Mouse (Mus musculus) hindbrain, embryonic 12.5 days (tissue): ENCODE data around the gene Lin54. TPM values are rescaled to one million over a fixed set of nuclear protein-coding genes. Genes with fewer than 3 reads are reported as not detected.

Experiments
- ATAC-seq: fragments of 200-750 bp; cut with Nextera tagmentation; 2 replicates; pipeline ENCODE4 v1.8.0; 2017; ENCODE audit warnings: moderate TSS enrichment; ENCODE audit not compliant: low FRiP score
- H3K27ac ChIP-seq: fragments of 300-500 bp; sonication (generic); 2 replicates; pipeline ENCODE4 v1.5.1; 2016; ENCODE audit warnings: mild to moderate bottlenecking
- H3K27me3 ChIP-seq: fragments of 300-500 bp; sonication (generic); 2 replicates; pipeline ENCODE4 v1.6.1; 2016; ENCODE audit warnings: mild to moderate bottlenecking
- H3K36me3 ChIP-seq: fragments of 300-500 bp; sonication (generic); 2 replicates; pipeline ENCODE4 v1.6.1; 2016; ENCODE audit warnings: mild to moderate bottlenecking
- H3K4me1 ChIP-seq: fragments of 300-500 bp; sonication (generic); 2 replicates; pipeline ENCODE4 v1.6.1; 2016
- H3K4me2 ChIP-seq: fragments of 300-500 bp; sonication (generic); replicated peaks from 2 replicates; pipeline ENCODE4 v1.6.1; 2016; ENCODE audit warnings: mild to moderate bottlenecking
- H3K4me3 ChIP-seq: fragments of 300-500 bp; sonication (generic); 2 replicates; pipeline ENCODE4 v1.5.1; 2016; ENCODE audit warnings: mild to moderate bottlenecking
- H3K9ac ChIP-seq: fragments of 300-500 bp; sonication (generic); 2 replicates; pipeline ENCODE4 v1.6.1; 2016; ENCODE audit warnings: mild to moderate bottlenecking, moderate library complexity
- H3K9me3 ChIP-seq: fragments of 300-500 bp; sonication (generic); replicated peaks from 2 replicates; pipeline ENCODE4 v1.6.1; 2016; ENCODE audit warnings: mild to moderate bottlenecking
- WGBS: fragments of 180-500 bp; shearing (Covaris S2); methylation state at CpG from one replicate; pipeline ENCODE4 v1.1.7; 2016; 5-methylcytosine and 5-hydroxymethylcytosine counted together
- polyA plus RNA-seq: library from polyadenylated mRNA; unstranded; fragments of >200 nt; fragmentation: Nextera tagmentation; extraction: Ambion mirVana; gene quantifications from 2 replicates; pipeline ENCODE4 v1.2.1, GENCODE M21; 2016

The Lin54 gene
- 14.1 and 14.4 TPM in 2 replicates for polyA plus RNA-seq

DNA sequence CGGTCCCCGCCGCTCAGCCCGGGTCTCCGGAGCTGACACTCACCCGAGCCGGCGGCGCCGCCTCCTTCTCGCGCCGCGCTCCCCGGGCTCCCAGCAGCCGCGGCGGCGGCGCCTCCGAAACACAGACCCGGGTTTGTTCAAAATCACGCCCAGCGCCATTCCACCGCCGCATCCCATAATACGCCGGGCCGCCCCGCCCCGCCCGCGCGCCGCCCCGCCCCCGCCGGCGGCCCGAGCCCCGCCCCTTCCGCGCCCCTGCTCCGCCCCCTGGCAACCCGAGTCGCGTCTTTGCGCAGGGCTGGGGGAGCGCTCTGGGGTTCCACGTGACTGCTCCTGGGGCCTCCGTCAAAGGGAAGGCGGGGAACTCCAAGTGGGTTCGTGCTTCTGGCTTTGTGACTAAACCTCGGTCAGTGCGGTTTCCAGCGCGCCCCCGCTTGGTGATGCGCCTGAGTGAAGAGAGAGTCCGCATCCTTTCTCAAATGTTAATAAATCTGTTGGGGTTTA, at the start of gene Lin54:
Lin54 (minus strand) TSS at position 182 of the 504 bp plus-strand sequence.
- Histone ChIP-seq H3K4me2 (peak within 1 kb of the TSS; percentile 76), H3K9me3 (no peaks in the 10 kb centered on the region), H3K27me3 (no peaks in the 10 kb centered on the region), H3K4me3 (peak within 1 kb of the TSS; percentile 79), H3K9ac (peak within 1 kb of the TSS; percentile 61), H3K36me3 (no peaks in the 10 kb centered on the region), H3K4me1 (peaks cover 19% of the 10 kb centered on the region), H3K27ac (peak within 1 kb of the TSS; percentile 72)
- WGBS, result 2% methylated on average over 55 of the region's 60 CpGs
- peak; percentile 94 for ATAC-seq

- Histone ChIP-seq H3K4me1 (no peaks in the 10 kb centered on the region), H3K9ac (no peak overlapping the region), H3K4me2 (no peak overlapping the region), H3K27ac (no peak overlapping the region), H3K4me3 (no peak overlapping the region), H3K36me3 (peaks cover 45% of the 10 kb centered on the region), H3K27me3 (no peaks in the 10 kb centered on the region), H3K9me3 (no peaks in the 10 kb centered on the region)
- 95% methylated on average over 1 of the region's 1 CpGs for WGBS
- no peak for ATAC-seq
These were observed 49.7 kb upstream of the Lin54 start for GRCm38 (mm10) chr5:100550151-100550550.

DNA sequence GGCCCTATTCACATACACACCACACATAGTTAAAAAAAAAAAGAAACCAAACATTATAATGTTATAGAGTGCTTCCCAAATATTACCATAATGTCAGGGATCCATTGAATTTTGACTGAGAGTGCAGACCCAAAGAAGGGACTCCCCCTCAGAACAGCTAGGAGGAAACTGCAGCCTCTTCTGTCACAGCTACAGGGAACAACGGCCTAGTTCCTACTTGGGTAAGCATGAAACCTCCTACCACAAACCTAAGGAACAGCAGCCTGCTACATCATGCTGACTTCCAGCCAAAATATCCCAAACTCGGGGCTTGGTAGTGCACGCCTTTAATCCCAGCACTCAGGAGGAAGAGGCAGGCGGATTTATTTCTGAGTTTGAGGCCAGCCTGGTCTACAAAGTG, 48.9 kb upstream of the Lin54 start:
- H3K9ac ChIP-seq, result no peak overlapping the region
- no peak overlapping the region for H3K27ac ChIP-seq
- H3K4me3 ChIP-seq, result no peak overlapping the region
- no peak for ATAC-seq
- no peaks in the 10 kb centered on the region for H3K27me3 ChIP-seq
- peaks cover 52% of the 10 kb centered on the region for H3K36me3 ChIP-seq
- H3K4me1 ChIP-seq, result no peaks in the 10 kb centered on the region
- 96% methylated on average over 4 of the region's 4 CpGs for WGBS
- H3K9me3 ChIP-seq, result no peaks in the 10 kb centered on the region
- H3K4me2 ChIP-seq, result no peak overlapping the region

GRCm38 (mm10) chr5:100548236-100548635, 47.8 kb upstream of the Lin54 start:
- Histone ChIP-seq H3K27ac (no peak overlapping the region), H3K4me2 (no peak overlapping the region), H3K9ac (no peak overlapping the region), H3K27me3 (no peaks in the 10 kb centered on the region), H3K4me3 (no peak overlapping the region), H3K9me3 (no peaks in the 10 kb centered on the region), H3K4me1 (no peaks in the 10 kb centered on the region), H3K36me3 (peaks cover 59% of the 10 kb centered on the region)
- ATAC-seq, result no peak
- 98% methylated on average over 2 of the region's 2 CpGs for WGBS

DNA sequence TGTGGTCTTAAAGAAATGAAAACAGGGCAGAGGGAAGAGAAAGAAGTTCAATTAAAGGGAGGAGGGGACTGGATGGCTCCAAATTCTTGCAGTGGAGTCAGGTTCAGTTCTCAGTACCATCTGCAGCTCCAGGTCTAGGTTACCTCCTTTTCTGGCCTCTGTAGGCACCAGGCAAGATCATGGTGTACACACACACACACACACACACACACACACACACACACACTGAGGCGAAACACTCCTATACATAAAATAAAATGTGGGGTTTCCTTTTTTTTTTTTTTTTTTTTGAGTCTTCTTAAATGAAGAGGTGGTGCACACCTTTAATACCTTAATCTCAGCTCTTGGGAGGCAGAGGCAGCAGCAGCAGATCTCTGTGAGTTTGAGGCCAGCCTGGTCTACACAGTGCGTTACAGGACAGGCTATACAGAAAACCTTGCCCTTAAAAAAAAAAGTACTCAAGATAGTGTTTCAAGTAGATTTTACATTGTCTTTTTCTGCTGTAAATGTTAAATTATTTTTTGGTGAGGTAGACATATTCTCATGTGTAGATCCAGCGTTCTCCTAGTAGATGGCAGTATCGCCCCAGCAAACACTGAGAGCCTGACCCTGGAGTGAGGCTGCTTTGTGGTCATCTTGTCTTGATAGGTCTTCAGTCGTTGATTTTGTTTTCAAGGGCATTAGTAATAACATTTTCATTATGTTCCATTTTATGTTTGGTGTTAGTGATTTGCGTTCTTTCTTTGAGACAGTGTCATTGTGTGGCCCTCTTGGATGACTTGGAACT, 46.0 kb upstream of the Lin54 start:
- H3K4me3 ChIP-seq, result no peak overlapping the region
- H3K9ac ChIP-seq, result no peak overlapping the region
- H3K27ac ChIP-seq, result no peak overlapping the region
- no peak for ATAC-seq
- H3K4me2 ChIP-seq, result no peak overlapping the region
- H3K4me1 ChIP-seq, result no peaks in the 10 kb centered on the region
- H3K36me3 ChIP-seq, result peaks cover 75% of the 10 kb centered on the region
- no peaks in the 10 kb centered on the region for H3K27me3 ChIP-seq
- H3K9me3 ChIP-seq, result no peaks in the 10 kb centered on the region
- WGBS, result 96% methylated on average over 6 of the region's 6 CpGs

DNA sequence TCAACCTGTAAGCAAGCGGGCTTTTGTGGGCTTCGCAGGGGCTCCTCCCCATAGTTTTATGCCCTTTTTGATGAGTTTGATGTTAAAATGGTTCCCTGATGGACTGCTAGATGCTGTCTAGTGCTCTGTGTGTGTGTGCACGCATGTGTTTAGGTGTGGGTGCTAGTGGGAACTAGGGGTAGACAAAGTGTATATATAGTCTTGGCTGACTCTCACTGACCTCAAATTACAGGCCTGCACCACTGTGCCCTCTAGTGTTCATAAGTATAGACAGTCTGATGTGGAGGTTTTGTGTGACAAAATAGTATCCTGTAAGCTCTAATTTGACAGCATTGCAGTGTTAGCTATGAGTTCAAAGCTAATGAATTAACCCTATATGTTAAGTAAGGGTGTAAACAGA, 36.2 kb upstream of the Lin54 start:
- Histone ChIP-seq H3K36me3 (peaks cover 57% of the 10 kb centered on the region), H3K27ac (no peak overlapping the region), H3K4me2 (no peak overlapping the region), H3K9me3 (no peaks in the 10 kb centered on the region), H3K27me3 (no peaks in the 10 kb centered on the region), H3K9ac (no peak overlapping the region), H3K4me1 (no peaks in the 10 kb centered on the region), H3K4me3 (no peak overlapping the region)
- no peak for ATAC-seq
- 88% methylated on average over 3 of the region's 3 CpGs for WGBS

- no peaks in the 10 kb centered on the region for H3K27me3 ChIP-seq
- H3K4me3 ChIP-seq, result no peak overlapping the region
- H3K9me3 ChIP-seq, result no peaks in the 10 kb centered on the region
- H3K9ac ChIP-seq, result no peak overlapping the region
- no peaks in the 10 kb centered on the region for H3K4me1 ChIP-seq
- peaks cover 59% of the 10 kb centered on the region for H3K36me3 ChIP-seq
- ATAC-seq, result no peak
- no peak overlapping the region for H3K27ac ChIP-seq
- WGBS, result 89% methylated on average over 7 of the region's 7 CpGs
- no peak overlapping the region for H3K4me2 ChIP-seq
These were observed 35.4 kb upstream of the Lin54 start for GRCm38 (mm10) chr5:100535826-100536225.

DNA sequence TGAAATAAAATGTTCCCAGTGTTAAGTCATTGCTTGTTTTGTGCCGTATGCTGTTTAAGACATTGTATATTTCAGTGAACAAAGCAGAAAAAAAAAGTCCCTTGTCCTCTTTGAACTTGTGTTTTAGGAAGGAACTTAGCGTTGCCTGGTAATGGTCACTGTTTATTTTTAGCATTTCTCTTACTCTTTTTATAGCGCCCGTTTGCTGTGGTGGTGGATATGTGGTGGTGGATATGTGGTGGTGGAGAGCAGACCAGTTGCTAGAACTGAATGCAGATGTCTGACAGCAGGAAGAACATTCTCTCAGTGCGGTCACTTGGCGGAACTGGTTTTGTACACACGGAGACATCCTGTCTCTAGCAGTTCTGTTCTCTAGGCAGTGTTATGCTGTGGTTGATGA, 25.7 kb upstream of the Lin54 start:
- Histone ChIP-seq H3K9me3 (no peaks in the 10 kb centered on the region), H3K36me3 (peaks cover 37% of the 10 kb centered on the region), H3K9ac (no peak overlapping the region), H3K4me3 (no peak overlapping the region), H3K4me1 (no peaks in the 10 kb centered on the region), H3K27ac (no peak overlapping the region), H3K4me2 (no peak overlapping the region), H3K27me3 (no peaks in the 10 kb centered on the region)
- WGBS, result 95% methylated on average over 7 of the region's 7 CpGs
- no peak for ATAC-seq

DNA sequence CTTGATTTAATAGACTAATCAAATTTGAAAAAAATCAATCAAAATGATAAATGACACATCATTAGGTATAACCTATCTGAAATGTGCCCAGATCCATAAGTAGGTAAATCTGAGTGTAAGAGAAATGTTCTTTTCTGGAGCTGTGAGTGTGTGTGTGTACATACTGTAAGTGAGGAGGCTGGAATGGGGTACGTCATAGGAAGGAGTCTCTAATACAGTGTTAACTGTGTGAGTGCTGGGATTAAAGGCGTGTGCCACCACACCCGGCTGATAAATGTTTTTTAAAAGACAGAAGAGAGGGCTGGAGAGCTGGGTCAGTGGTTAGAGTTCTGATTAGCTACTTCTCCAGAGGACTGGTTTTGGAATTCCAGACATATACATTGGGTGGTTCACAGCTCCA, 25.2 kb upstream of the Lin54 start:
- Histone ChIP-seq H3K4me3 (no peak overlapping the region), H3K27ac (no peak overlapping the region), H3K4me2 (no peak overlapping the region), H3K9me3 (no peaks in the 10 kb centered on the region), H3K4me1 (no peaks in the 10 kb centered on the region), H3K27me3 (no peaks in the 10 kb centered on the region), H3K9ac (no peak overlapping the region), H3K36me3 (peaks cover 32% of the 10 kb centered on the region)
- ATAC-seq, result no peak
- WGBS, result 87% methylated on average over 3 of the region's 3 CpGs

DNA sequence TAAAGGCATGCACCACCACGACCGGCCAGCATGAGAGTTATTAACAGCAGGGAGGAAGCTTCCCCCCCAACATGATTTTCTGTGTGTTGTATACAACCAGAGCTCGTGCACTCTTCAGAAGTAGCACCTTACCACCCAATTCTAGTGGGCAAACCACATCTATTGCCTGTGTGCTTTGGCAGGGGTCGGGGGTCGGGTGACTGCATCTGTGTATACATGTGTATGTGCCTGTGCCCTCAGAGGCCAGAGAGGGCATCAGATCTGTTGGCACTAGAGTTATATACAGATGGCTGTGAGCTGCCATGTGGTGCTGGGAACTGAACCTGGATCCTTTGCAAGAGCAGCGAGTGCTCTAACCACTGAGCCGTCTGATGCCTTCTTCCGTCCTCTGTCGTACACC, 24.5 kb upstream of the Lin54 start:
- no peak overlapping the region for H3K4me3 ChIP-seq
- H3K9me3 ChIP-seq, result no peaks in the 10 kb centered on the region
- 97% methylated on average over 9 of the region's 9 CpGs for WGBS
- H3K36me3 ChIP-seq, result peaks cover 25% of the 10 kb centered on the region
- H3K9ac ChIP-seq, result no peak overlapping the region
- H3K4me2 ChIP-seq, result no peak overlapping the region
- no peak overlapping the region for H3K27ac ChIP-seq
- peaks cover 3% of the 10 kb centered on the region for H3K4me1 ChIP-seq
- no peaks in the 10 kb centered on the region for H3K27me3 ChIP-seq
- no peak for ATAC-seq

GRCm38 (mm10) chr5:100523331-100523730, 22.9 kb upstream of the Lin54 start:
- Histone ChIP-seq H3K9me3 (no peaks in the 10 kb centered on the region), H3K36me3 (peaks cover 12% of the 10 kb centered on the region), H3K9ac (no peak overlapping the region), H3K4me1 (peaks cover 12% of the 10 kb centered on the region), H3K4me2 (no peak overlapping the region), H3K4me3 (no peak overlapping the region), H3K27ac (no peak overlapping the region), H3K27me3 (no peaks in the 10 kb centered on the region)
- 83% methylated on average over 1 of the region's 1 CpGs for WGBS
- ATAC-seq, result no peak

DNA sequence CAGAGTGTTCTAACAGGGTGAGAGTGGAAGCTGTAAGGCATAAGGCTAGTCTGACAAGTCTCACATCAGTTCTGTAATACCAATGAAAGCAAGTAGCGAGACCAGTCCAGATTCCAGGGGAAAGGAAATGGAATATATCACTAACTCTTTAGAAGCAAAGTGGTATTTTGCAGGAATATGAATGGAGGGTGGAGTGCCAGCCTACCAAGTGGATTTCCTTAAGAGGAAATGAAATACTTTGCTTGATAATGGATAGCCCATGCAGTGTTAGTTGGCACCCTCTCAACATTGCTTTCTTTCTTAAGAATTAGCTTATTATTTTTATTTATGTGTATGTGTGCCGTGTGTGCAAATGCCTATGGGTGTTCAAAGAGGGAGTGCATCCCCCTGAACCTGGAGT, 19.8 kb upstream of the Lin54 start:
- 94% methylated on average over 2 of the region's 2 CpGs for WGBS
- no peak overlapping the region for H3K27ac ChIP-seq
- no peak overlapping the region for H3K4me3 ChIP-seq
- H3K9me3 ChIP-seq, result no peaks in the 10 kb centered on the region
- H3K9ac ChIP-seq, result no peak overlapping the region
- peaks cover 10% of the 10 kb centered on the region; the same call in 1 of the 2 replicates for H3K36me3 ChIP-seq
- no peak for ATAC-seq
- H3K4me2 ChIP-seq, result 0 out of 2 replicates have a peak overlapping the region, but pooled peaks have one; percentile 0
- no peaks in the 10 kb centered on the region for H3K27me3 ChIP-seq
- peaks cover 15% of the 10 kb centered on the region for H3K4me1 ChIP-seq

- Histone ChIP-seq H3K4me1 (peaks cover 15% of the 10 kb centered on the region), H3K4me3 (peak overlapping the region; percentile 69), H3K9me3 (no peaks in the 10 kb centered on the region), H3K9ac (peak overlapping the region; percentile 84), H3K36me3 (peaks cover under 1% of the 10 kb centered on the region; the same call in 1 of the 2 replicates), H3K4me2 (peak overlapping the region; percentile 68), H3K27ac (0 out of 2 replicates have a peak overlapping the region, but pooled peaks have one; percentile 81), H3K27me3 (0 out of 2 replicates have a peak, but pooled peaks cover 2% of the 10 kb centered on the region)
- ATAC-seq, result no peak
- 11% methylated on average over 5 of the region's 5 CpGs for WGBS
These were observed 18.6 kb upstream of the Lin54 start for GRCm38 (mm10) chr5:100519027-100519411.
